In genomic region chr10:13987336-13987735, GRCm38 (mm10) we compare ENCODE assay signal across 31 mouse cellular contexts. TPM values are rescaled to one million over a fixed set of nuclear protein-coding genes. Genes with fewer than 3 reads are reported as not detected.
DNase-seq lines count a peak whose midpoint lies in the region; ATAC-seq and TF ChIP-seq lines count a peak whose summit lies in the region.
"Had no signal": no experiment of that assay in that cellular context is flagged by ENCODE, and none has a peak within 500 bp of the region (broad histone marks: within the 10 kb centered on the region; RNA-seq: fewer than 3 reads in every experiment).

No protein-coding gene starts in this region.

- no peaks in the 10 kb centered on the region for H3K79me2 ChIP-seq in MEL (ENCODE audit: control insufficient read depth, insufficient read depth, low read length, poor library complexity)

- H3K27ac ChIP-seq in lung, postnatal 0 days (ENCODE audit: low read length) = no peak overlapping the region
- H3K27ac ChIP-seq in MEL (ENCODE audit: control insufficient read depth, low read depth, low read length) = no peak overlapping the region
- H3K27ac ChIP-seq: embryonic facial prominence, embryonic 12.5 days; heart, embryonic 13.5 days; hindbrain, embryonic 10.5 days; hindbrain, embryonic 15.5 days; kidney, embryonic 15.5 days; liver, embryonic 14.5 days; lung, embryonic 15.5 days; midbrain, embryonic 10.5 days; midbrain, embryonic 15.5 days; neural tube, embryonic 12.5 days had no signal

- no peak for TF ChIP-seq POLR2A in MEL (IDR thresholded peaks at IDR 0.05; ENCODE audit: control insufficient read depth in 1 of 2, insufficient read depth in 1 of 2, low read depth in 1 of 2, low read length in 2 of 2, poor library complexity in 1 of 2)

- TF ChIP-seq EP300 in lung, postnatal 0 days (IDR thresholded peaks at IDR 0.05) = 0 out of 2 replicates have a peak, but pooled peaks have one; percentile 17
- TF ChIP-seq EP300 in MEL (IDR thresholded peaks at IDR 0.05; ENCODE audit: low read depth in 1 of 2, low read length in 2 of 2) = no peak

- peaks cover 2% of the 10 kb centered on the region; the same call in 1 of the 2 replicates for H3K4me1 ChIP-seq in lung, postnatal 0 days (ENCODE audit: insufficient read depth, low read depth, low read length)
- no peaks in the 10 kb centered on the region for H3K4me1 ChIP-seq in MEL (ENCODE audit: control insufficient read depth in 1 of 2, insufficient read depth in 2 of 2, low read length in 2 of 2)

- WGBS in lung, postnatal 0 days = 46% methylated on average over 3 of the region's 3 CpGs

- no peaks in the 10 kb centered on the region for H3K27me3 ChIP-seq in lung, postnatal 0 days (replicated peaks; ENCODE audit: insufficient read depth, low read length)
- H3K27me3 ChIP-seq in MEL (ENCODE audit: control insufficient read depth in 1 of 2, insufficient read depth in 2 of 2, low read length in 2 of 2) = no peaks in the 10 kb centered on the region
- H3K27me3 ChIP-seq: embryonic facial prominence, embryonic 12.5 days; heart, embryonic 13.5 days; hindbrain, embryonic 15.5 days; kidney, embryonic 15.5 days; lung, embryonic 15.5 days; midbrain, embryonic 15.5 days; neural tube, embryonic 12.5 days; Patski had no signal

- no peak for TF ChIP-seq CTCF in lung, postnatal 0 days (IDR thresholded peaks at IDR 0.05)
- TF ChIP-seq CTCF in MEL (IDR thresholded peaks at IDR 0.05 in 2 of 3, conservative IDR thresholded peaks at IDR 0.05 in 1 of 3; ENCODE audit: control insufficient read depth in 1 of 3, insufficient read depth in 1 of 3, low read depth in 2 of 3, low read length in 3 of 3, poor library complexity in 1 of 3, severe bottlenecking in 1 of 3) = no peak

- no peaks in the 10 kb centered on the region for H3K36me3 ChIP-seq in lung, postnatal 0 days (ENCODE audit: insufficient read depth, low read length)
- H3K36me3 ChIP-seq in MEL (ENCODE audit: control insufficient read depth in 1 of 2, insufficient read depth in 2 of 2, low read length in 2 of 2) = no peaks in the 10 kb centered on the region
- H3K36me3 ChIP-seq: embryonic facial prominence, embryonic 12.5 days; G1E; heart, embryonic 13.5 days; hindbrain, embryonic 10.5 days; hindbrain, embryonic 15.5 days; kidney, embryonic 15.5 days; lung, embryonic 15.5 days; midbrain, embryonic 10.5 days; midbrain, embryonic 15.5 days; neural tube, embryonic 12.5 days had no signal

- H3K4me3 ChIP-seq in lung, postnatal 0 days (ENCODE audit: low read depth, low read length) = no peak overlapping the region
- no peak overlapping the region for H3K4me3 ChIP-seq in MEL (ENCODE audit: control insufficient read depth in 1 of 2, insufficient read depth in 1 of 2, low read depth in 2 of 2, low read length in 2 of 2)
- H3K4me3 ChIP-seq: embryonic facial prominence, embryonic 12.5 days; heart, embryonic 13.5 days; hindbrain, embryonic 10.5 days; hindbrain, embryonic 15.5 days; kidney, embryonic 15.5 days; lung, embryonic 15.5 days; midbrain, embryonic 10.5 days; midbrain, embryonic 15.5 days; neural tube, embryonic 12.5 days had no signal

- ATAC-seq in CD4-positive, CD25-positive, alpha-beta regulatory T cell, adult 4 months = no peak
- ATAC-seq in lung, postnatal 0 days = no peak
- ATAC-seq in monocyte, adult 5-6 weeks (replicated peaks; ENCODE audit: insufficient number of reproducible peaks, low FRiP score, low TSS enrichment, poor library complexity, severe bottlenecking) = no peak
- ATAC-seq: forebrain, embryonic 14.5 days; midbrain, embryonic 15.5 days; Patski had no signal

- H3K9me3 ChIP-seq in lung, postnatal 0 days (ENCODE audit: low read length) = no peaks in the 10 kb centered on the region
- H3K9me3 ChIP-seq in MEL (replicated peaks; ENCODE audit: insufficient read depth, low read length) = no peaks in the 10 kb centered on the region
- H3K9me3 ChIP-seq: embryonic facial prominence, embryonic 12.5 days; G1E; heart, embryonic 13.5 days; hindbrain, embryonic 10.5 days; hindbrain, embryonic 15.5 days; kidney, embryonic 15.5 days; lung, embryonic 15.5 days; midbrain, embryonic 10.5 days; midbrain, embryonic 15.5 days; neural tube, embryonic 12.5 days had no signal

- H3K9ac ChIP-seq in lung, postnatal 0 days (replicated peaks; ENCODE audit: low read depth) = no peak overlapping the region
- no peak overlapping the region for H3K9ac ChIP-seq in MEL (ENCODE audit: control insufficient read depth, low read depth, low read length, poor library complexity, severe bottlenecking)
- H3K9ac ChIP-seq: embryonic facial prominence, embryonic 12.5 days; heart, embryonic 13.5 days; hindbrain, embryonic 15.5 days; kidney, embryonic 15.5 days; liver, embryonic 14.5 days; lung, embryonic 15.5 days; midbrain, embryonic 15.5 days; neural tube, embryonic 12.5 days had no signal

- H3K4me2 ChIP-seq in lung, postnatal 0 days (replicated peaks; ENCODE audit: low read depth, low read length) = no peak overlapping the region
- H3K4me2 ChIP-seq: embryonic facial prominence, embryonic 12.5 days; heart, embryonic 13.5 days; hindbrain, embryonic 15.5 days; kidney, embryonic 15.5 days; lung, embryonic 15.5 days; midbrain, embryonic 15.5 days; neural tube, embryonic 12.5 days had no signal

- no peak for TF ChIP-seq RAD21 in MEL (IDR thresholded peaks at IDR 0.05; ENCODE audit: low read depth, low read length)

- DNase-seq in CD4-positive, CD25-positive, alpha-beta regulatory T cell, adult 2 months (ENCODE audit: low read depth, low spot score) = peak; percentile 27
- no peak for DNase-seq in lung, postnatal 0 days (ENCODE audit: low spot score)
- no peak for DNase-seq in lung, postnatal 25 days (ENCODE audit: low spot score)
- DNase-seq in MEL (ENCODE audit: low read depth, low spot score) = peak; percentile 1
- DNase-seq in adrenal gland, postnatal 25 days = no peak
- DNase-seq: adrenal gland, postnatal 10 days; cerebellum, adult 11 months; cerebellum, adult 9-11 months; embryo, embryonic 11 days; gastrocnemius, postnatal 36 days; heart, postnatal 10 days; kidney, adult 18-20 months; kidney, postnatal 25 days; layer of hippocampus, postnatal 36 days; liver; thymus, postnatal 14 days had no signal

TF ChIP-seq in MEL, 35 proteins besides CTCF, POLR2A, EP300 and RAD21:
- TF ChIP-seq MAZ (IDR thresholded peaks at IDR 0.05; ENCODE audit: low read depth, low read length) = no peak
TF ChIP-seq in MEL: peak in this region for 0.

RNA-seq across cellular contexts. Expression of gene Hivep2, which starts 21.5 kb away (rescaled TPM):
- polyA plus RNA-seq in CD4-positive, CD25-positive, alpha-beta regulatory T cell, adult 4 months (2017; shearing (Covaris generic)) = 10 to 100 TPM; 20.2 to 20.7 TPM
- 4.5 and 6.2 TPM in 2 replicates for polyA plus RNA-seq in lung, postnatal 0 days (2015; fragmentation: Nextera tagmentation; extraction: Ambion mirVana)
- total RNA-seq in MEL (2012; rRNA removed) = not detected in 2 replicates
- not detected for polyA plus RNA-seq in MEL (2012; ENCODE audit: insufficient read depth in 1 of 2, insufficient read length in 2 of 2, low read depth in 1 of 2, low replicate concordance in 2 of 2, missing spikeins in 1 of 2)
- total RNA-seq in monocyte, adult 5-6 weeks (2017) = 19.2 to 42.6 TPM (median 26.5 TPM) in 3 replicates
- total RNA-seq in adrenal gland, postnatal 25 days (2021) = 34.0 and 41.7 TPM in 2 replicates
- polyA plus RNA-seq: G1E had no signal

Comparison
In these comparisons a context has a peak if more than half of its experiments do, and no peak if none do; other contexts are left out.
1. DNase-seq: peak in CD4-positive, CD25-positive, alpha-beta regulatory T cell, adult 2 months (single experiment) and MEL (single experiment); none in lung, postnatal 0 days (single experiment), lung, postnatal 25 days (single experiment) and adrenal gland, postnatal 25 days (single experiment).
2. RNA of gene Hivep2, which starts 21.5 kb away (total RNA-seq): 34.0 to 41.7 TPM in adrenal gland, postnatal 25 days and 19.2 to 42.6 TPM in monocyte, adult 5-6 weeks; not detected in MEL; every median in the first group is over 10 times any median in the second.